Mouse (Mus musculus) thymus, postnatal 25 days (tissue): ENCODE results near the gene Sord.

Source experiments
- DNase-seq: peaks from one replicate; pipeline ENCODE4 v3.0.0; 2022

Sord gene

GRCm38 (mm10) chr2:122241226-122241625 lies 6.7 kb downstream of the Sord start:
- DNase-seq: no peak

DNA sequence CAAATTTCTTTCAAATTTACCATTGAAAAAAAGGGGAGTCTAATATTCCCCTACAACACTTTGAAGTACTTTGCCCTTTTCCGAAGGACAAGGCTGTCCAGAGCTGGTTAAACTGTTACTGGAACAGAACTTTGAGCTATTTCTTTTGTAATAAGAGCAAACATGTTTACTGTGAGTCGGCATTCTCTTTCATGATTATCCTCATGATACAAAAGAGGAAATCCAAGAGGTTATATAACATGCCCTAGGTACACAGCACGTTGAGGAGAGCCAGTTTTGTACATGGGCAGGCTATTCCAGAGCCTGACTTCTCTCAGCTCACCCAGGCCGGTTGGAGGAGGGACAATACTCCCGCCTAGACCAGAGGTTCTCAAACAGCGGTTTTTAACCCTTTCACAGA lies 7.4 kb downstream of the Sord start:
- DNase-seq: no peak

DNA sequence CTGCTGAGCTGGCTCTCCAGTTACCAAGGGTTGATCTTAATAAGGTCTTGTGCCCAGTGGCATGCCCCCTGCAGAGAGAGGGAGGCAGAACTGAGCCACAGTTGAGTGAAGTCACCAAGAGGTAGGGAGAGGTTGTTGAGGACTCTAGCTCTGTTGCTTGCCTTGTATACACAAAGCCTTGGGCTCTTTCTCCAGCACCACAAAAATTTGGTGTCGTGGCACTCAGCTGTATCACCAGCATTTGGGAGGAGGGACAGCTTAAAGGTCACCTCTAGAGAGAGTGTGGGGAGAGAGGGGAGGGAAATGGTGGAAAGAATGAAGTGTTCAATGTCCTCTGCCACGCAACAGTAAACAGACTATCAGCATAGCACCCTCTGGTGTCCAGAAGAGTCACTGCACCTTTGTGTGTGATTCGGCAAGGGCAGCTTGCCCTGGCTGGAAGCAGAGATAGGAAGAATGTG lies 9.2 kb downstream of the Sord start:
- peak; percentile 77 for DNase-seq

DNA sequence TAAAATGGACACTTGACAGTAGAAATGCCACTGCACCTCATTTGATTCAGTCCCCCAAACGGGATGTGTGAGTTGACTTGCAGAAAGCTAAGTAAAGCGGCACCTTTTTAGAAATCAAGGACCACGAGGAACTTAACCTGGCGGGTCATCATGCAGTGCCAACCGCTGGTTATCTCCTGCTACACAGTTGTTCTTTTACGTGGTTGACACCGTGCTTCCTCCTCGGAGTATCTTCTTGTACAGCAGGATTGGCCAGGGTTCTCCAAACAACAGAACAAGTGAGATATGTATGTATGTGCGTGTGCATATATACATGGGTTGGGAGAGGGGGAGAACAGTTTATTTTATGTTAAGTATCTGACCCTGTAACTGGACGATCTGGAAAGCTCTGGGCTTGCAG lies 13.2 kb downstream of the Sord start:
- DNase-seq: no peak

DNA sequence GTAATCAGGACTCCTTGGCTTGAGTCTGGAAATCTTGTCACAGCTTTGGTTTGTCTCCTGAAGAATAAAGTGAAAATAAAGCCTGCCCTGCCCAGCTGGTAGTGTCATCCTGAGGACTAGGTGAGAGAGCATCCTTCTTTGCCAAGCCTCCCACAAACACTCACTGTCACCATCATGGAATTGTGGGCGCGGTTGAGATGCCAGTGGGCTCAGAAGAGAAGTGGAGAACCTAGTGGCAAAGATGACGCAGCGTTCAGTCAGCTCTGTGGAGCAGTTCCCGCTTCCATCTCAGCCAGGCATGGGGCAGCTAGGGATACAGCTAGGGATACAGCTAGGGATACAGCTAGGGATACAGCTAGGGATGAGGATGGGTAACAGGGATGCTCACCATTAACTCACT lies 21.4 kb downstream of the Sord start:
- DNase-seq: no peak

GRCm38 (mm10) chr2:122260729-122261128 lies 26.2 kb downstream of the Sord start:
- no peak for DNase-seq

DNA sequence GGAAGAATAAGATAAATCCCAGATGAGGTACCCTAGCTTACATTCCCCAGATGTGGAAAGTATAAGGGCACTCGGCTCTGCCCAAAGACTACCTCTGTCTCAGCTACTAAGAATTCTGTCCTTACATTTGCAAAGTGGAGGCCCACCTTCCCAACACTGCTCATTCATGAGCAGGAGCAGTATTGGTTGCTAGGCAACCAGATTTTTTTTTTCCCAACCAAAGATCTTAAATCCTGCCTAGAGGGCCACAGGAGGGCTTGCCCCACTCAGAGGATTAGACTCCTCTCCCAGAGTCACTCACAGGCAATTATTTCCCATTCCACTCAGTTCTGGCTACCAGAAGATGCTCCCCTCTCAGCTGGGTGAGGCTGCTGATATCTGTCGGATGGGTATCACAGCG lies 30.1 kb downstream of the Sord start:
- DNase-seq: no peak

- DNase-seq: no peak
Measured at GRCm38 (mm10) chr2:122266407-122267193, 32.1 kb downstream of the Sord start.

GRCm38 (mm10) chr2:122278769-122279168 lies 44.2 kb downstream of the Sord start:
- no peak for DNase-seq

DNA sequence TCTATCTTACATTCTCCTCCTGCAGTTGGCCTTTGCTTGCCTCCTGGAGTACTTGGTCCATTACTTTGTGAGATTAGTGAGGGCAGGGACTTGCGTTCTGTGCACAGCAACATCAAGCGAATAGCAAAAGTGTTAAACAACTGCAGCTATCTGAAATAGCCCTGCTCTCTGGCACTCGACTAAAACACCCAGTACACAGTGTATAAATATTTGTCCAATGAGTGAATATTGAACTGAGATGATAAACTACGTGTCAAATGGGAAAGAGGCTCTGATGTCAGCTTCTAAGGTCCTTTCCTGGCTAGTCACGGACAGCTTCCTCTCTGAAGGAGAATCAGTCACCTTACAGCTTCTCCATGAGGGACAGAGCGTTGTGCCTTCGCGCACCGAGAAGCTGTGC lies 49.5 kb downstream of the Sord start:
- DNase-seq: no peak

- DNase-seq: no peak
Measured at GRCm38 (mm10) chr2:122286137-122286536, 51.6 kb downstream of the Sord start.

- DNase-seq: no peak
Measured at GRCm38 (mm10) chr2:122294916-122295315, 60.4 kb downstream of the Sord start.

GRCm38 (mm10) chr2:122297271-122298095 lies 62.9 kb downstream of the Sord start:
- DNase-seq: no peak

GRCm38 (mm10) chr2:122298096-122298499 lies 63.5 kb downstream of the Sord start, which contains the start of gene Duox2:
TSS of gene Duox2 (minus strand) at chr2:122298449.
- DNase-seq: no peak

GRCm38 (mm10) chr2:122298596-122299490 lies 64.3 kb downstream of the Sord start, which contains the start of gene Duoxa2:
TSS of gene Duoxa2 (plus strand) at chr2:122298900.
- peak; percentile 50 for DNase-seq

DNA sequence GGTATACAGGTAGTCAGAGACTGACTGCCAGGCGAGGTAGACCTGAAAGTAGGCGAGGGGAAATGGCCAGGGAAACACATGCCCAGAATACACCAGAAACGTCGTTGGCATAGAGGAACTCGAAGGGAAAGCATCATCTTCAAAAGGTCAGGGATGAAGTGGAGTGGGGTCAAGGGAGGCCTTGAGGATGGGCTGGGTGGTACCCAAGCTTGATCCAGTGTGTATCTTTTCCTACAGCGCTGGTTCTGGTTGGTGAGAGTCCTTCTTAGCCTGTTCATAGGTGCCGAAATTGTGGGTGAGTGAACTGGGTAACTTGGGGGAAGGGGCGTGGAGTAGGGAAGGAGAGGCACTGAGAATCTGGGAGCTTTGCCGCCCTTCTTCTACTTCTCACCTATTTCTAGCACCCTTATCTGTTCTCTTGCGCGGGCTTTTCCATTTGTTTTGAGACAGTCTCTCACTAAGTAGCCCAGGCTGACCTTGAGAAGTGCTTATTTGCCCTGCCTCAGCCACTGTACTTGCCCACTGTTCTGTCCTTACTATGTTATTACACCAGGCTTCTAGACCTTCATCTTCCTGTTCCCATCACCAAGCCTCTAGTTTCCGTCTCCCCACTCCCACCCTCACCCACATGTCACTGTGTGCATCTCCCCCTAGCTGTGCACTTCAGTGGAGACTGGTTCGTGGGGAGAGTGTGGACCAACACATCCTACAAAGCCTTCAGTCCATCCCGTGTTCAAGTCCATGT lies 65.5 kb downstream of the Sord start:
- DNase-seq: no peak

GRCm38 (mm10) chr2:122300656-122301020 lies 66.1 kb downstream of the Sord start:
- DNase-seq: no peak

- peak; percentile 51 for DNase-seq
Measured at GRCm38 (mm10) chr2:122301081-122301920, 66.8 kb downstream of the Sord start.

- no peak for DNase-seq
Measured at GRCm38 (mm10) chr2:122301921-122302573, 67.5 kb downstream of the Sord start.

GRCm38 (mm10) chr2:122302574-122303241 lies 68.2 kb downstream of the Sord start:
- DNase-seq: peak; percentile 79
